Mouse (Mus musculus): Measurements from ENCODE around the gene Tap2.

DNA sequence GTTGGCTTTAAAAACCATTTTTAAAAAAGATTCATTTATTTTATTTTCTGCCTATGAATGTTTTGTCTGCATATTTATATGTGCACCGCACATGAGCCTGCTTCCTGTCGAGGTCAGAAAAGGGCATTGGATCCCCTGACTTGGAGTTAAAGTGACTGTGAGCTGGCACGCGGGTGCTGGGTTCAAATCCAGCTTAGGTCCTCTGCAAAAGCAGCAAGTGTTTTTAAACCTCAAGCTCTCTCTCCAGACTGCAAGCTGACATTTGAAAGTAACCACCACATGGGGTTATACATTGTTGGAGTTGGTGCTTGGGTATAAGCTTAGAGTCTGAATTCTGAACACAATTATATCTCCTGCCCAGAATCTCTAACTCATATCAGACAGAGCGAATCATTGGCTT, 14.7 kb downstream of the Tap2 start:
- no peak for TF ChIP-seq POLR2A (IDR thresholded peaks at IDR 0.05; ENCODE audit: insufficient read depth, low read depth, low read length)
- TF ChIP-seq CTCF (IDR thresholded peaks at IDR 0.05; ENCODE audit: insufficient read depth, low read depth, low read length), result no peak
